Mouse (Mus musculus): ENCODE results near the gene Gm6993. TPM values are rescaled to one million over a fixed set of nuclear protein-coding genes. Genes with fewer than 3 reads are reported as not detected.

Gm6993 gene
- polyA plus RNA-seq, 1 experiment from 2014 or later, result not detected

GRCm38 (mm10) chr12:31228878-31229277 is 11.7 kb upstream of the Gm6993 start:
- H3K27me3 ChIP-seq (ENCODE audit: control insufficient read depth, insufficient read depth, low read length), result no peaks in the 10 kb centered on the region
- peak overlapping the region; percentile 49; the same call in 1 of the 2 replicates for H3K27ac ChIP-seq (ENCODE audit: low read length)
- H3K9ac ChIP-seq (replicated peaks; ENCODE audit: low read depth, low read length), result no peak overlapping the region
- no peak overlapping the region for H3K4me3 ChIP-seq (ENCODE audit: low read depth, low read length)
- 28% methylated on average over 7 of the region's 7 CpGs for WGBS
- peaks cover 5% of the 10 kb centered on the region; the same call in 1 of the 2 replicates for H3K4me1 ChIP-seq (ENCODE audit: control insufficient read depth, insufficient read depth, low read length)
- H3K4me2 ChIP-seq (replicated peaks; ENCODE audit: low read depth, low read length), result no peak overlapping the region
- no peaks in the 10 kb centered on the region for H3K9me3 ChIP-seq (ENCODE audit: control insufficient read depth, low read depth, low read length)
- no peak for ATAC-seq (ENCODE audit: insufficient number of reproducible peaks, insufficient read depth, low FRiP score, low read depth)
- H3K36me3 ChIP-seq (ENCODE audit: control insufficient read depth, insufficient read depth, low read length), result no peaks in the 10 kb centered on the region

GRCm38 (mm10) chr12:31232635-31233034 is 7.9 kb upstream of the Gm6993 start:
- H3K9me3 ChIP-seq (ENCODE audit: control insufficient read depth, low read depth, low read length), result no peaks in the 10 kb centered on the region
- no peaks in the 10 kb centered on the region for H3K36me3 ChIP-seq (ENCODE audit: control insufficient read depth, insufficient read depth, low read length)
- no peak overlapping the region for H3K4me2 ChIP-seq (replicated peaks; ENCODE audit: low read depth, low read length)
- H3K9ac ChIP-seq (replicated peaks; ENCODE audit: low read depth, low read length), result no peak overlapping the region
- no peak overlapping the region for H3K27ac ChIP-seq (ENCODE audit: low read length)
- 100% methylated on average over 1 of the region's 1 CpGs for WGBS
- H3K4me3 ChIP-seq (ENCODE audit: low read depth, low read length), result no peak overlapping the region
- no peak for ATAC-seq (ENCODE audit: insufficient number of reproducible peaks, insufficient read depth, low FRiP score, low read depth)
- H3K4me1 ChIP-seq (ENCODE audit: control insufficient read depth, insufficient read depth, low read length), result peaks cover 12% of the 10 kb centered on the region; the same call in 1 of the 2 replicates
- no peaks in the 10 kb centered on the region for H3K27me3 ChIP-seq (ENCODE audit: control insufficient read depth, insufficient read depth, low read length)

GRCm38 (mm10) chr12:31235018-31235417 is 5.6 kb upstream of the Gm6993 start:
- Histone ChIP-seq H3K9me3 (ENCODE audit: control insufficient read depth, low read depth, low read length) (no peaks in the 10 kb centered on the region), H3K4me1 (ENCODE audit: control insufficient read depth, insufficient read depth, low read length) (0 out of 2 replicates have a peak, but pooled peaks cover 7% of the 10 kb centered on the region), H3K27me3 (ENCODE audit: control insufficient read depth, insufficient read depth, low read length) (no peaks in the 10 kb centered on the region), H3K36me3 (ENCODE audit: control insufficient read depth, insufficient read depth, low read length) (no peaks in the 10 kb centered on the region), H3K4me2 (replicated peaks; ENCODE audit: low read depth, low read length) (no peak overlapping the region), H3K9ac (replicated peaks; ENCODE audit: low read depth, low read length) (no peak overlapping the region), H3K27ac (ENCODE audit: low read length) (no peak overlapping the region), H3K4me3 (ENCODE audit: low read depth, low read length) (no peak overlapping the region)
- ATAC-seq (ENCODE audit: insufficient number of reproducible peaks, insufficient read depth, low FRiP score, low read depth), result no peak
- WGBS, result 89% methylated on average over 6 of the region's 6 CpGs

GRCm38 (mm10) chr12:31236861-31237595 is 3.5 kb upstream of the Gm6993 start:
- 0 out of 2 replicates have a peak, but pooled peaks cover 7% of the 10 kb centered on the region for H3K4me1 ChIP-seq (ENCODE audit: control insufficient read depth, insufficient read depth, low read length)
- no peaks in the 10 kb centered on the region for H3K27me3 ChIP-seq (ENCODE audit: control insufficient read depth, insufficient read depth, low read length)
- H3K9me3 ChIP-seq (ENCODE audit: control insufficient read depth, low read depth, low read length), result no peaks in the 10 kb centered on the region
- no peak overlapping the region for H3K9ac ChIP-seq (replicated peaks; ENCODE audit: low read depth, low read length)
- H3K36me3 ChIP-seq (ENCODE audit: control insufficient read depth, insufficient read depth, low read length), result no peaks in the 10 kb centered on the region
- no peak for ATAC-seq (ENCODE audit: insufficient number of reproducible peaks, insufficient read depth, low FRiP score, low read depth)
- no peak overlapping the region for H3K4me3 ChIP-seq (ENCODE audit: low read depth, low read length)
- no peak overlapping the region for H3K27ac ChIP-seq (ENCODE audit: low read length)
- no peak overlapping the region for H3K4me2 ChIP-seq (replicated peaks; ENCODE audit: low read depth, low read length)
- 67% methylated on average over 12 of the region's 12 CpGs for WGBS

GRCm38 (mm10) chr12:31239031-31239583 is 1.5 kb upstream of the Gm6993 start:
- Histone ChIP-seq H3K4me1 (ENCODE audit: control insufficient read depth, insufficient read depth, low read length) (0 out of 2 replicates have a peak, but pooled peaks cover 10% of the 10 kb centered on the region), H3K4me2 (replicated peaks; ENCODE audit: low read depth, low read length) (no peak overlapping the region), H3K9me3 (ENCODE audit: control insufficient read depth, low read depth, low read length) (no peaks in the 10 kb centered on the region), H3K36me3 (ENCODE audit: control insufficient read depth, insufficient read depth, low read length) (no peaks in the 10 kb centered on the region), H3K4me3 (ENCODE audit: low read depth, low read length) (no peak overlapping the region), H3K27me3 (ENCODE audit: control insufficient read depth, insufficient read depth, low read length) (no peaks in the 10 kb centered on the region), H3K9ac (replicated peaks; ENCODE audit: low read depth, low read length) (no peak overlapping the region), H3K27ac (ENCODE audit: low read length) (no peak overlapping the region)
- ATAC-seq (ENCODE audit: insufficient number of reproducible peaks, insufficient read depth, low FRiP score, low read depth), result no peak
- WGBS, result 74% methylated on average over 3 of the region's 3 CpGs

GRCm38 (mm10) chr12:31239798-31240197 is 772 bp upstream of the Gm6993 start:
- no peaks in the 10 kb centered on the region for H3K36me3 ChIP-seq (ENCODE audit: control insufficient read depth, insufficient read depth, low read length)
- no peak overlapping the region for H3K4me2 ChIP-seq (replicated peaks; ENCODE audit: low read depth, low read length)
- 56% methylated on average over 4 of the region's 4 CpGs for WGBS
- H3K9me3 ChIP-seq (ENCODE audit: control insufficient read depth, low read depth, low read length), result no peaks in the 10 kb centered on the region
- ATAC-seq (ENCODE audit: insufficient number of reproducible peaks, insufficient read depth, low FRiP score, low read depth), result no peak
- H3K4me1 ChIP-seq (ENCODE audit: control insufficient read depth, insufficient read depth, low read length), result 0 out of 2 replicates have a peak, but pooled peaks cover 10% of the 10 kb centered on the region
- H3K9ac ChIP-seq (replicated peaks; ENCODE audit: low read depth, low read length), result no peak overlapping the region
- no peak overlapping the region for H3K4me3 ChIP-seq (ENCODE audit: low read depth, low read length)
- H3K27me3 ChIP-seq (ENCODE audit: control insufficient read depth, insufficient read depth, low read length), result no peaks in the 10 kb centered on the region
- H3K27ac ChIP-seq (ENCODE audit: low read length), result no peak overlapping the region

GRCm38 (mm10) chr12:31241595-31242342 is 1.2 kb downstream of the Gm6993 start:
- WGBS, result 46% methylated on average over 6 of the region's 6 CpGs
- Histone ChIP-seq H3K9ac (replicated peaks; ENCODE audit: low read depth, low read length) (no peak overlapping the region), H3K36me3 (ENCODE audit: control insufficient read depth, insufficient read depth, low read length) (no peaks in the 10 kb centered on the region), H3K4me3 (ENCODE audit: low read depth, low read length) (no peak overlapping the region), H3K4me1 (ENCODE audit: control insufficient read depth, insufficient read depth, low read length) (peaks cover 16% of the 10 kb centered on the region), H3K4me2 (replicated peaks; ENCODE audit: low read depth, low read length) (no peak overlapping the region), H3K9me3 (ENCODE audit: control insufficient read depth, low read depth, low read length) (no peaks in the 10 kb centered on the region), H3K27me3 (ENCODE audit: control insufficient read depth, insufficient read depth, low read length) (no peaks in the 10 kb centered on the region), H3K27ac (ENCODE audit: low read length) (no peak overlapping the region)
- ATAC-seq (ENCODE audit: insufficient number of reproducible peaks, insufficient read depth, low FRiP score, low read depth), result no peak

GRCm38 (mm10) chr12:31244001-31244400 is 3.4 kb downstream of the Gm6993 start:
- 74% methylated on average over 2 of the region's 2 CpGs for WGBS

More at GRCm38 (mm10) chr12:31244001-31244400, 3.4 kb downstream of the Gm6993 start:
- Histone ChIP-seq H3K27me3 (ENCODE audit: control insufficient read depth, insufficient read depth, low read length) (no peaks in the 10 kb centered on the region), H3K27ac (ENCODE audit: low read length) (no peak overlapping the region), H3K4me2 (replicated peaks; ENCODE audit: low read depth, low read length) (no peak overlapping the region), H3K9ac (replicated peaks; ENCODE audit: low read depth, low read length) (no peak overlapping the region), H3K4me1 (ENCODE audit: control insufficient read depth, insufficient read depth, low read length) (peaks cover 18% of the 10 kb centered on the region), H3K9me3 (ENCODE audit: control insufficient read depth, low read depth, low read length) (no peaks in the 10 kb centered on the region), H3K4me3 (ENCODE audit: low read depth, low read length) (no peak overlapping the region), H3K36me3 (ENCODE audit: control insufficient read depth, insufficient read depth, low read length) (no peaks in the 10 kb centered on the region)
- ATAC-seq (ENCODE audit: insufficient number of reproducible peaks, insufficient read depth, low FRiP score, low read depth), result no peak

Measured in stomach, embryonic 14.5 days (tissue).